Mouse (Mus musculus): ENCODE results near the gene Hcls1.

DNA sequence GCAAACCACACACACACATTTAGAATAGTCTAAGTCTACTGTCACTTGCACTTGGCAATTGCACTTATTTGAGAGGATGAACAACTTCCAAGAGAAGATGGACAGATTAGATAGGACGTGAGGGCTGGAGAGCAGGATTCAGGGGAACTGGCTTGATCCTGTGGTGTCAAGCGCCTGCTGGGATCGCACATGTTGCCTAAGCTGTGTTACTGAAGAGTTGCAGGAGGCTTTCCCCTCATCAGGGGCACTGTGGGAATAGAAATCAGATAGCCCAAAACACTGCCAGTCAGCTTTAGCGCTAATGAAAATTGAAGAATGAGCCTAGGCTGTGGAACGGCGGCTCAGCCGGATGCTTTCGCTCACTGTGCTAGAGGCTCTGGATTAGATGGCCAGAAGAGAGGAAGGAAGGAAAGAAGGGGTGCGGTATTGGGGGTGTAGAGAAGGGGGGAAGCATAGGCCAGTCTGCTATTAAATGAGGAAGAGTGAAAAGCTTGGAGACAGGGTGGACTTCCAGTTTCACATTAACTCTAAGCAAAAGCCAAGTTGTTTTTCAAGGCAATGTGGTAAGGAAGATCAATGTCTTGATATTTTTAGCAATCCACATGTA lies 64.7 kb downstream of the Hcls1 start:
- TF ChIP-seq CTCF (IDR thresholded peaks at IDR 0.05; ENCODE audit: extremely low read depth, insufficient read depth, insufficient read length, insufficient replicate concordance): no peak
- no peak for TF ChIP-seq POLR2A (IDR thresholded peaks at IDR 0.05; ENCODE audit: low read depth, low read length)
